Mouse (Mus musculus): ENCODE measurements around the gene Rnf168. TPM values are rescaled to one million over a fixed set of nuclear protein-coding genes. Genes with fewer than 3 reads are reported as not detected.

Rnf168 gene
- polyA plus RNA-seq (2012; rRNA removed), result 6.9 and 7.9 TPM in 2 replicates

DNA sequence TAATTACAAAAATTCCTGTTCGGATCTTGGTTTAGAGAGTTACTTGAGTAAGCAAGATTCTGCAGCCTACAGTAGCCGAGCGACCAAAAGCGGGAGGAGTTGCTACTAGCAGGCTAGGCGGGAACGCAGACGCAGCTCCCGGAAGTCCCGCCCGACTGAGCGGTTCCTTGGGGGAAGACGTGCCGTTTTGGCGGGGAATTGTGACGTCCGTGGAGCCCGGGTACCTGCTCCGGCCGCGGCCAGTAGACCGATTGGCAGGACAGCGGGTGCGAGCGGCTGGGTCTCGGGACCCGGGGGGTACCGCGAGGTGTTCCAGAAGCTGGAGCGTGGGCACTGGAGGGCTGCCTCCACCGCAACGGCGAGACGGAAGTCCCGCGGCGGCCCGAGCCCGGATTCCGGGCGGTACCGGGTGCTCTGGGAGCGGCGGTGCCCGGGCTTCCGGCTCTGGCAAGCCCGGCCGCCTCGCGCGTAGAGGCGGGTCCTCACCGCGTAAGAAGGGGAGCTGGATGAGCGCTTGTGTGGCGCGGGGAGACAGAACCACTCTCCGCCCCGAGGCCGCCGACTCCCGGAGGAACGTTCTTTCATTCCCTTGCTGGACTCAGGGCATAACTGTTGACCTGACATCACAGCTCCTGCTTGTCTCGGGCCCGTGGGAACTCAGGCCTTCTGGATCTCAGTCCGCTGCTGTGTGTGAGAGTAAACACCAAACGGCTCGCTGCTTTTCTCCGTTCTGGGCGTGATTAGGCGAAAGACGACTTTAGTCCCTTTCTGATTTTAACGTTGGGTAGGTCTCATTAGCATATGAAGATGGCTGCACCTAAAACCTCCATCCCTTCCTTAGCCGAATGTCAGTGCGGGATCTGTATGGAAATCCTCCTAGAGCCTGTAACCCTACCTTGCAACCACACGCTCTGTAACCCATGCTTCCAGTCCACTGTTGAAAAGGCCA is at the start of gene Rnf168:
Gene Rnf168, plus strand, starts transcription at position 152 of the 949 bp plus-strand sequence.

DNA sequence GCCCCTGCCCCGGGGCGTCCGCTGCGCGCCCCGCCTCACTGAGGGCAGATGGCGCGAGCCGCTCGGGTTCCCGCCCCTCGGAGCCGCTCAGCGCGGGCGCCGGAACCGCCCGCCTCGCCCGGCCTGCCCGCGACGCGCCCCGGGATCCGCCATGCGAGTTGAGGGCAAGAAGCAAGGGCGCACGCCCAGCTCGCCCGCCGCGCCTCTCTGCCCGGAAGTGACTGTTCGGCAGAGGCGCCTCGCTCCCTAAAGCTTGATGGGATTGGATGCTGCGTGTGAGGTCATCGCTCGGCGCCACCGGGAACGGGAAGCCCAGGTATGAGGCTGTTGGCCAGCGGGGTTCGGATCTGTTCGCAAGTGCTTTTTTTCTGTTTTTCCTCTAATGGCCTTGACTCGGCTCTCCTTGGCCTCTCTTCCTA is 30.3 kb upstream of the Rnf168 start, which contains the start of the genes Fbxo45 and Wdr53:
Gene Fbxo45, minus strand, starts transcription at position 207 of the 419 bp plus-strand sequence.
Gene Wdr53, plus strand, starts transcription at position 276 of the 419 bp plus-strand sequence.

DNA sequence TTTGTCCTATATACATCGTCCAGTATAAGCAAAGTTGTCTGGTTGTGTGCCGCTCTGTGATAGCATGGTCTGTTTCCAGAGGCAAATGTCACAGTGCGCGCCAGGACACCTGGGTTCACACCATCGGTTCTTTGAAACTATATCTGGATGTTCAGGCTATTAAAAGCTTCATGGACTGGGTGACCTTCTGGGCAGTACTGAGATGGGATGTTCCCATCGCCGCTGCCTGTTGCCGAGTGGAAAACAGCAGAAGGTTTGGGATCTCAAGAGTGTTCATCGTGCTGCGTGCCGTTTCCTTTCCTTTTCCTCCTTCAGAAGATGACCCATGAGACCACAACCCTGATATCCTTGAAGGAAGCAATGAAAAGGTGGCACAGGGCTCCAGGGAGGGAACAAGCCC is 6.0 kb upstream of the Rnf168 start, which contains the start of gene Smco1:
Gene Smco1, plus strand, starts transcription at position 178 of the 400 bp plus-strand sequence.

DNA sequence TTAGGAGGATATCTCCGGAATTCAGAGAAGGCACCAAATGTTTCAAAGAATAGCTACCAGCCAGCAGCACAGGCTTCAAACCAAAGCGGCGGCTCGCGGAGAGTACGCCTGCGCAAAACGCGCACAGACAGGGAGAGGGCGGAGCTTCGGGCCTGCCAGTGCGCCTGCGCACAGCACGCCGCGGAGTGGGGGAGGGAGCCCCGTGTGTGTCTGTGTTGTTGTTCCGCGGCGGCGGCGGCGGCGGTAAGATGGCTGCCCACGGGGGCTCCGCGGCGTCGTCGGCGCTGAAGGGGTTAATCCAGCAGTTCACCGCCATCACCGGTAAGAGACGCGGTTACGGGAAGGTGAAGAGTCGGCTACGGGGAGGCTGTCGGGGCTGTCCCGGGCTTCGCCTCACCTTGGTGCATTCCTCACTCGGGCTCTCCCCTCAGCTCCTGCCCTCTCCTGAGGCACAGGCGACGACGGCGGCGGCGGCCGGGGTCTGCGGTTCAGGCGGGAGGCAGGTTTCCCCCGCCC is 54.8 kb downstream of the Rnf168 start, which contains the start of gene Ubxn7:
Gene Ubxn7, plus strand, starts transcription at position 218 of the 516 bp plus-strand sequence.

Other genes starting within 250 kb of the Rnf168 start
- 6.7 and 8.3 TPM in 2 replicates for gene Pak2, start 198.1 kb upstream of the Rnf168 start, polyA plus RNA-seq (2012; rRNA removed)
- 13.0 and 14.9 TPM in 2 replicates for gene Pigx, start 177.7 kb upstream of the Rnf168 start, polyA plus RNA-seq (2012; rRNA removed)
- gene Cep19, start 177.7 kb upstream of the Rnf168 start, polyA plus RNA-seq (2012; rRNA removed), result 2.6 and 2.7 TPM in 2 replicates
- 9.5 and 13.9 TPM in 2 replicates for gene Nrros, start 111.9 kb upstream of the Rnf168 start, polyA plus RNA-seq (2012; rRNA removed)
- gene Bex6, start 97.6 kb upstream of the Rnf168 start, polyA plus RNA-seq (2012; rRNA removed), result 0.89 and 1.1 TPM in 2 replicates
- 4.2 and 5.1 TPM in 2 replicates for gene Fbxo45, start 30.3 kb upstream of the Rnf168 start, polyA plus RNA-seq (2012; rRNA removed)
- gene Wdr53, start 30.2 kb upstream of the Rnf168 start, polyA plus RNA-seq (2012; rRNA removed), result 8.9 and 9.0 TPM in 2 replicates
- not detected in 2 replicates for gene Smco1, start 6.0 kb upstream of the Rnf168 start, polyA plus RNA-seq (2012; rRNA removed)
- 5.0 and 5.1 TPM in 2 replicates for gene Ubxn7, start 54.8 kb downstream of the Rnf168 start, polyA plus RNA-seq (2012; rRNA removed)
- gene Tm4sf19, start 123.0 kb downstream of the Rnf168 start, polyA plus RNA-seq (2012; rRNA removed), result 0.05 and 0.06 TPM in 2 replicates
- gene Tctex1d2, start 142.2 kb downstream of the Rnf168 start, polyA plus RNA-seq (2012; rRNA removed), result 3.0 and 3.1 TPM in 2 replicates
- 15.8 and 17.9 TPM in 2 replicates for gene Pcyt1a, start 153.5 kb downstream of the Rnf168 start, polyA plus RNA-seq (2012; rRNA removed)
- gene Slc51a, start 210.4 kb downstream of the Rnf168 start, polyA plus RNA-seq (2012; rRNA removed), result 0.14 and 0.17 TPM in 2 replicates
- 0.01 TPM in 1 of 2 replicates, not detected in the other for gene Zdhhc19, start 218.8 kb downstream of the Rnf168 start, polyA plus RNA-seq (2012; rRNA removed)